Mouse (Mus musculus): ENCODE measurements around the gene Gnat1. TPM values are rescaled to one million over a fixed set of nuclear protein-coding genes. Genes with fewer than 3 reads are reported as not detected.
"Not testable (repeated sequence)": the region's sequence is repeated elsewhere in the genome, so short reads cannot be mapped to it uniquely, and the experiment has no call there.

The Gnat1 gene
- polyA plus RNA-seq, 1 experiment from 2014 or later, result 1.9 TPM

GRCm38 (mm10) chr9:107682405-107682804 lies 2.9 kb upstream of the Gnat1 start:
- H3K4me3 ChIP-seq (replicated peaks), result no peak overlapping the region
- H3K4me2 ChIP-seq, result no peak overlapping the region
- no peak overlapping the region for H3K9ac ChIP-seq
- peaks cover 4% of the 10 kb centered on the region for H3K27me3 ChIP-seq (replicated peaks)
- no peak for ATAC-seq (ENCODE audit: insufficient read depth, low FRiP score, low read depth)
- H3K4me1 ChIP-seq, result peaks cover 4% of the 10 kb centered on the region; the same call in 1 of the 2 replicates
- no peak overlapping the region for H3K27ac ChIP-seq
- H3K9me3 ChIP-seq, result no peaks in the 10 kb centered on the region
- WGBS, result 77% methylated on average over 20 of the region's 20 CpGs
- peaks cover 22% of the 10 kb centered on the region for H3K36me3 ChIP-seq

- WGBS, result 91% methylated on average over 2 of the region's 2 CpGs
- Histone ChIP-seq H3K27ac (no peak overlapping the region), H3K9ac (no peak overlapping the region), H3K4me3 (replicated peaks) (no peak overlapping the region), H3K9me3 (no peaks in the 10 kb centered on the region), H3K4me1 (peaks cover 14% of the 10 kb centered on the region), H3K36me3 (peaks cover 11% of the 10 kb centered on the region), H3K4me2 (no peak overlapping the region), H3K27me3 (replicated peaks) (peaks cover 24% of the 10 kb centered on the region)
- ATAC-seq (ENCODE audit: insufficient read depth, low FRiP score, low read depth), result no peak
Observed at GRCm38 (mm10) chr9:107678861-107679260, 651 bp downstream of the Gnat1 start.

GRCm38 (mm10) chr9:107677819-107678526 lies 1.5 kb downstream of the Gnat1 start:
- WGBS, result 38% methylated on average over 14 of the region's 14 CpGs
- H3K9ac ChIP-seq, result not testable (repeated sequence)

GRCm38 (mm10) chr9:107677091-107677784 lies 2.3 kb downstream of the Gnat1 start:
- peaks cover 24% of the 10 kb centered on the region for H3K27me3 ChIP-seq (replicated peaks)
- no peaks in the 10 kb centered on the region; the same call in 1 of the 2 replicates for H3K36me3 ChIP-seq
- ATAC-seq (ENCODE audit: insufficient read depth, low FRiP score, low read depth), result no peak
- no peak overlapping the region for H3K4me3 ChIP-seq (replicated peaks)
- no peak overlapping the region for H3K9ac ChIP-seq
- no peaks in the 10 kb centered on the region for H3K9me3 ChIP-seq
- peaks cover 14% of the 10 kb centered on the region for H3K4me1 ChIP-seq
- no peak overlapping the region for H3K27ac ChIP-seq
- H3K4me2 ChIP-seq, result no peak overlapping the region
- 20% methylated on average over 17 of the region's 17 CpGs for WGBS

More at GRCm38 (mm10) chr9:107677819-107678526, 1.5 kb downstream of the Gnat1 start:
- not testable (repeated sequence) for H3K4me3 ChIP-seq (replicated peaks); H3K4me2 ChIP-seq; H3K27ac ChIP-seq; ATAC-seq (ENCODE audit: insufficient read depth, low FRiP score, low read depth); H3K36me3 ChIP-seq; H3K9me3 ChIP-seq
- H3K27me3 ChIP-seq (replicated peaks), result peaks cover 24% of the 10 kb centered on the region
- H3K4me1 ChIP-seq, result peaks cover 14% of the 10 kb centered on the region

- peaks cover 24% of the 10 kb centered on the region for H3K27me3 ChIP-seq (replicated peaks)
- peaks cover 14% of the 10 kb centered on the region for H3K4me1 ChIP-seq
- peak overlapping the region; percentile 29 for H3K4me3 ChIP-seq (replicated peaks)
- no peaks in the 10 kb centered on the region for H3K9me3 ChIP-seq
- no peaks in the 10 kb centered on the region for H3K36me3 ChIP-seq
- no peak for ATAC-seq (ENCODE audit: insufficient read depth, low FRiP score, low read depth)
- 2% methylated on average over 23 of the region's 25 CpGs for WGBS
- H3K27ac ChIP-seq, result no peak overlapping the region
- H3K9ac ChIP-seq, result no peak overlapping the region
- H3K4me2 ChIP-seq, result peak overlapping the region; percentile 68
Observed at GRCm38 (mm10) chr9:107676302-107676701, 3.2 kb downstream of the Gnat1 start.

GRCm38 (mm10) chr9:107675671-107676301 lies 3.7 kb downstream of the Gnat1 start:
- H3K27me3 ChIP-seq (replicated peaks), result peaks cover 24% of the 10 kb centered on the region
- no peaks in the 10 kb centered on the region for H3K9me3 ChIP-seq
- H3K36me3 ChIP-seq, result no peaks in the 10 kb centered on the region
- H3K9ac ChIP-seq, result no peak overlapping the region
- WGBS, result under 1% methylated on average over 39 of the region's 39 CpGs
- H3K4me2 ChIP-seq, result peak overlapping the region; percentile 68
- ATAC-seq (ENCODE audit: insufficient read depth, low FRiP score, low read depth), result peak; percentile 56
- H3K4me3 ChIP-seq (replicated peaks), result peak overlapping the region; percentile 29
- H3K4me1 ChIP-seq, result peaks cover 14% of the 10 kb centered on the region
- H3K27ac ChIP-seq, result no peak overlapping the region

GRCm38 (mm10) chr9:107674609-107675429 lies 4.7 kb downstream of the Gnat1 start:
- Histone ChIP-seq H3K4me3 (replicated peaks) (no peak overlapping the region), H3K9ac (no peak overlapping the region), H3K27ac (no peak overlapping the region), H3K36me3 (no peaks in the 10 kb centered on the region), H3K27me3 (replicated peaks) (peaks cover 24% of the 10 kb centered on the region), H3K4me2 (no peak overlapping the region), H3K4me1 (peaks cover 14% of the 10 kb centered on the region), H3K9me3 (no peaks in the 10 kb centered on the region)
- ATAC-seq (ENCODE audit: insufficient read depth, low FRiP score, low read depth), result no peak
- 62% methylated on average over 9 of the region's 9 CpGs for WGBS

- Histone ChIP-seq H3K27me3 (replicated peaks) (peaks cover 18% of the 10 kb centered on the region), H3K4me1 (peaks cover 16% of the 10 kb centered on the region), H3K9me3 (no peaks in the 10 kb centered on the region), H3K36me3 (no peaks in the 10 kb centered on the region), H3K27ac (no peak overlapping the region), H3K9ac (no peak overlapping the region), H3K4me3 (replicated peaks) (no peak overlapping the region), H3K4me2 (no peak overlapping the region)
- 70% methylated on average over 5 of the region's 5 CpGs for whole genome bisulfite sequencing
- no peak for ATAC-seq (ENCODE audit: insufficient read depth, low FRiP score, low read depth)
Observed at GRCm38 (mm10) chr9:107670259-107670658, 9.3 kb downstream of the Gnat1 start.

GRCm38 (mm10) chr9:107669480-107669945 lies 10.0 kb downstream of the Gnat1 start, which contains the start of gene Slc38a3:
Gene Slc38a3, minus strand, starts transcription at chr9:107669530.
- H3K4me3 ChIP-seq (replicated peaks), result no peak within 1 kb of the TSS
- no peaks in the 10 kb centered on the region for H3K36me3 ChIP-seq
- peak within 1 kb of the TSS; percentile 49; the same call in 1 of the 2 replicates for H3K27ac ChIP-seq
- H3K4me1 ChIP-seq, result peaks cover 16% of the 10 kb centered on the region
- 81% methylated on average over 9 of the region's 9 CpGs for WGBS
- H3K9ac ChIP-seq, result no peak within 1 kb of the TSS
- no peak for ATAC-seq (ENCODE audit: insufficient read depth, low FRiP score, low read depth)
- peaks cover 14% of the 10 kb centered on the region for H3K27me3 ChIP-seq (replicated peaks)
- H3K9me3 ChIP-seq, result no peaks in the 10 kb centered on the region
- peak within 1 kb of the TSS; percentile 92 for H3K4me2 ChIP-seq

- H3K9me3 ChIP-seq, result no peaks in the 10 kb centered on the region
- no peak overlapping the region for H3K4me2 ChIP-seq
- no peak overlapping the region for H3K4me3 ChIP-seq (replicated peaks)
- ATAC-seq (ENCODE audit: insufficient read depth, low FRiP score, low read depth), result no peak; the same call in 1 of the 2 replicates
- peaks cover 16% of the 10 kb centered on the region for H3K4me1 ChIP-seq
- peak overlapping the region; percentile 49; the same call in 1 of the 2 replicates for H3K27ac ChIP-seq
- no peak overlapping the region for H3K9ac ChIP-seq
- 68% methylated on average over 3 of the region's 3 CpGs for WGBS
- H3K27me3 ChIP-seq (replicated peaks), result peaks cover 14% of the 10 kb centered on the region
- no peaks in the 10 kb centered on the region for H3K36me3 ChIP-seq
Observed at GRCm38 (mm10) chr9:107668916-107669315, 10.6 kb downstream of the Gnat1 start.

- H3K9ac ChIP-seq, result no peak overlapping the region
- peaks cover 14% of the 10 kb centered on the region for H3K27me3 ChIP-seq (replicated peaks)
- no peak for ATAC-seq (ENCODE audit: insufficient read depth, low FRiP score, low read depth)
- H3K4me2 ChIP-seq, result peak overlapping the region; percentile 92
- 52% methylated on average over 8 of the region's 8 CpGs for WGBS
- no peaks in the 10 kb centered on the region for H3K9me3 ChIP-seq
- H3K36me3 ChIP-seq, result no peaks in the 10 kb centered on the region
- H3K27ac ChIP-seq, result peak overlapping the region; percentile 40; the same call in 1 of the 2 replicates
- no peak overlapping the region for H3K4me3 ChIP-seq (replicated peaks)
- peaks cover 16% of the 10 kb centered on the region for H3K4me1 ChIP-seq
Observed at GRCm38 (mm10) chr9:107668011-107668410, 11.5 kb downstream of the Gnat1 start.

Data from stomach, embryonic 15.5 days (tissue).